Mouse (Mus musculus): ENCODE results near the gene Adcy6. TPM values are rescaled to one million over a fixed set of nuclear protein-coding genes. Genes with fewer than 3 reads are reported as not detected.

Gene Adcy6
- polyA plus RNA-seq, 1 experiment from 2014 or later, result 18.6 TPM

Other genes starting within 250 kb of the Adcy6 start
- not detected in 2 replicates for gene Olfr283, start 229.1 kb downstream of the Adcy6 start, polyA plus RNA-seq (2016; fragmentation: Nextera tagmentation; extraction: Ambion mirVana)
- not detected in 2 replicates for gene Olfr282, start 178.9 kb downstream of the Adcy6 start, polyA plus RNA-seq (2016; fragmentation: Nextera tagmentation; extraction: Ambion mirVana)
- not detected in 2 replicates for gene Olfr281, start 157.5 kb downstream of the Adcy6 start, polyA plus RNA-seq (2016; fragmentation: Nextera tagmentation; extraction: Ambion mirVana)
- gene OR5BS1P, start 140.2 kb downstream of the Adcy6 start, polyA plus RNA-seq (2016; fragmentation: Nextera tagmentation; extraction: Ambion mirVana), result not detected in 2 replicates
- not detected in 2 replicates for gene Lalba, start 127.4 kb downstream of the Adcy6 start, polyA plus RNA-seq (2016; fragmentation: Nextera tagmentation; extraction: Ambion mirVana)
- not detected in 2 replicates for gene Olfr279, start 117.7 kb downstream of the Adcy6 start, polyA plus RNA-seq (2016; fragmentation: Nextera tagmentation; extraction: Ambion mirVana)
- 166 and 167 TPM in 2 replicates for gene Kansl2, start 75.8 kb downstream of the Adcy6 start, polyA plus RNA-seq (2016; fragmentation: Nextera tagmentation; extraction: Ambion mirVana)
- gene Ccnt1, start 39.2 kb downstream of the Adcy6 start, polyA plus RNA-seq (2016; fragmentation: Nextera tagmentation; extraction: Ambion mirVana), result 63.2 and 65.5 TPM in 2 replicates
- gene 4930415O20Rik, start 39.1 kb downstream of the Adcy6 start, polyA plus RNA-seq (2016; fragmentation: Nextera tagmentation; extraction: Ambion mirVana), result 0.43 and 0.46 TPM in 2 replicates
- gene Cacnb3, start 20.8 kb upstream of the Adcy6 start, polyA plus RNA-seq (2016; fragmentation: Nextera tagmentation; extraction: Ambion mirVana), result 110 and 113 TPM in 2 replicates
- gene Ddx23, start 52.8 kb upstream of the Adcy6 start, polyA plus RNA-seq (2016; fragmentation: Nextera tagmentation; extraction: Ambion mirVana), result 21.9 and 26.6 TPM in 2 replicates
- gene Rnd1, start 67.4 kb upstream of the Adcy6 start, polyA plus RNA-seq (2016; fragmentation: Nextera tagmentation; extraction: Ambion mirVana), result 6.4 and 6.5 TPM in 2 replicates
- gene Ccdc65, start 98.1 kb upstream of the Adcy6 start, polyA plus RNA-seq (2016; fragmentation: Nextera tagmentation; extraction: Ambion mirVana), result 3.1 and 3.5 TPM in 2 replicates
- gene Fkbp11, start 118.1 kb upstream of the Adcy6 start, polyA plus RNA-seq (2016; fragmentation: Nextera tagmentation; extraction: Ambion mirVana), result 14.3 and 15.1 TPM in 2 replicates
- gene Arf3, start 153.1 kb upstream of the Adcy6 start, polyA plus RNA-seq (2016; fragmentation: Nextera tagmentation; extraction: Ambion mirVana), result 65.1 and 65.2 TPM in 2 replicates
- 0.59 and 0.91 TPM in 2 replicates for gene Wnt10b, start 168.1 kb upstream of the Adcy6 start, polyA plus RNA-seq (2016; fragmentation: Nextera tagmentation; extraction: Ambion mirVana)
- gene Wnt1, start 179.8 kb upstream of the Adcy6 start, polyA plus RNA-seq (2016; fragmentation: Nextera tagmentation; extraction: Ambion mirVana), result 8.4 and 8.6 TPM in 2 replicates
- gene Ddn, start 199.4 kb upstream of the Adcy6 start, polyA plus RNA-seq (2016; fragmentation: Nextera tagmentation; extraction: Ambion mirVana), result 0.56 and 0.65 TPM in 2 replicates
- gene Prkag1, start 221.4 kb upstream of the Adcy6 start, polyA plus RNA-seq (2016; fragmentation: Nextera tagmentation; extraction: Ambion mirVana), result 71.0 and 78.9 TPM in 2 replicates